Mouse (Mus musculus) heart, embryonic 10.5 days (tissue): Measurements from ENCODE around the gene Cntd1. TPM values are rescaled to one million over a fixed set of nuclear protein-coding genes. Genes with fewer than 3 reads are reported as not detected.
"Not testable (repeated sequence)": the region's sequence is repeated elsewhere in the genome, so short reads cannot be mapped to it uniquely, and the experiment has no call there.

ENCODE experiments used
- DNase-seq: peaks from one replicate; pipeline ENCODE4 v3.0.0-alpha.2; 2017; ENCODE audit warnings: low spot score
- H3K27ac ChIP-seq: fragments of 300-500 bp; sonication (generic); 2 replicates; pipeline ENCODE4 v1.5.1; 2016; ENCODE audit warnings: mild to moderate bottlenecking
- H3K27me3 ChIP-seq: fragments of 300-500 bp; sonication (generic); 2 replicates; pipeline ENCODE4 v1.6.1; 2016; ENCODE audit warnings: mild to moderate bottlenecking; ENCODE audit not compliant: poor library complexity, insufficient read depth, severe bottlenecking
- H3K36me3 ChIP-seq: fragments of 300-500 bp; sonication (generic); 2 replicates; pipeline ENCODE4 v1.6.1; 2016; ENCODE audit warnings: mild to moderate bottlenecking, moderate library complexity
- H3K4me1 ChIP-seq: fragments of 300-500 bp; sonication (generic); 2 replicates; pipeline ENCODE4 v1.6.1; 2016; ENCODE audit warnings: mild to moderate bottlenecking
- H3K4me3 ChIP-seq: fragments of 300-500 bp; sonication (generic); 2 replicates; pipeline ENCODE4 v1.5.1; 2016; ENCODE audit warnings: mild to moderate bottlenecking, moderate library complexity
- H3K9me3 ChIP-seq: fragments of 300-500 bp; sonication (generic); 2 replicates; pipeline ENCODE4 v1.6.1; 2016; ENCODE audit warnings: mild to moderate bottlenecking, moderate library complexity
- WGBS: fragments of 180-500 bp; shearing (Covaris S2); methylation state at CpG from one replicate; pipeline ENCODE4 v1.1.7; 2016; 5-methylcytosine and 5-hydroxymethylcytosine counted together
- polyA plus RNA-seq: library from polyadenylated mRNA; unstranded; fragments of >200 nt; fragmentation: Nextera tagmentation; extraction: Ambion mirVana; gene quantifications from 2 replicates; pipeline ENCODE4 v1.2.1, GENCODE M21; 2016

Gene Cntd1
- polyA plus RNA-seq, 1 experiment from 2014 or later: 0.79 TPM

GRCm38 (mm10) chr11:101330371-101330924 lies 51.6 kb downstream of the Cntd1 start, which contains the start of gene Aoc3:
Aoc3 (plus strand) TSS chr11:101330605.
- no peak for DNase-seq
- Histone ChIP-seq H3K27ac (no peak within 1 kb of the TSS), H3K4me1 (peaks cover 18% of the 10 kb centered on the region), H3K36me3 (peaks cover 12% of the 10 kb centered on the region), H3K27me3 (no peaks in the 10 kb centered on the region), H3K4me3 (0 out of 2 replicates have a peak within 1 kb of the TSS, but pooled peaks have one; percentile 8), H3K9me3 (no peaks in the 10 kb centered on the region)
- WGBS: 55% methylated on average over 7 of the region's 7 CpGs

DNA sequence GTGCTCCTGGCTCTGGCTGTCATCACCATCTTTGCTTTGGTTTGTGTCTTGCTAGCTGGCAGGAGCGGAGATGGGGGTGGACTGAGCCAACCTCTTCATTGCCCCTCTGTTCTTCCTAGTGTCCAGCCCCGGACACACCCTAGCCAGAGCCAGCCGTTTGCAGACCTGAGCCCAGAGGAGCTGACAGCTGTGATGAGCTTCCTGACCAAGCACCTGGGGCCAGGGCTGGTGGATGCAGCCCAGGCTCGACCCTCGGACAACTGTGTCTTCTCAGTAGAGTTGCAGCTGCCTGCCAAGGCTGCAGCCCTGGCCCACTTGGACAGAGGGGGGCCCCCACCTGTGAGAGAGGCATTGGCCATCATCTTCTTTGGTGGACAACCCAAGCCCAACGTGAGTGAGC lies 52.1 kb downstream of the Cntd1 start:
- H3K4me3 ChIP-seq: 0 out of 2 replicates have a peak overlapping the region, but pooled peaks have one; percentile 8
- not testable (repeated sequence) for DNase-seq, H3K27me3 ChIP-seq, H3K36me3 ChIP-seq, H3K27ac ChIP-seq, H3K9me3 ChIP-seq
- peaks cover 18% of the 10 kb centered on the region for H3K4me1 ChIP-seq
- 71% methylated on average over 6 of the region's 6 CpGs for WGBS

DNA sequence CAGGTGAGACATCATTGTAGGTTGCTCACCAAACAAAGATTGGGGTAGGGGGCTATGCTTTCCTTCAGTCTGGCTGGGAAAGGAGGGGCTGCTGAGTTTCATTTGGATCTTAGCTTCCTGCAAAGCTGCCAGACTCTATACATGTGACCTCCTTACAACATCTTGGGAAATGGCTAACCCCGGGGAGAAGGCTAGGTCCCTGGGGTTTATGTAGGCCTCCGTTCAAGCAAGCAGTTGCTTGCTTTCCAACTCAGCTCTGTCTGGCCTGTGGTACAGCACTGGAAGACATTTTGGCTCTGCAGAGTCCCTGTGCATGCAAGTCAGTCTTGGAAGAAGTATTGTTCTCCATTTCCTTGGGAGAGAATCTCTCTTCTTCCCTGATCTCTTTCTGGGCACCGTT lies 53.7 kb downstream of the Cntd1 start:
- 82% methylated on average over 3 of the region's 3 CpGs for WGBS
- no peak for DNase-seq
- H3K27me3 ChIP-seq: no peaks in the 10 kb centered on the region
- peaks cover 22% of the 10 kb centered on the region for H3K4me1 ChIP-seq
- no peak overlapping the region for H3K27ac ChIP-seq
- no peak overlapping the region for H3K4me3 ChIP-seq
- no peaks in the 10 kb centered on the region for H3K9me3 ChIP-seq
- no peaks in the 10 kb centered on the region for H3K36me3 ChIP-seq

GRCm38 (mm10) chr11:101334023-101334422 lies 55.2 kb downstream of the Cntd1 start:
- Histone ChIP-seq H3K27me3 (no peaks in the 10 kb centered on the region), H3K36me3 (no peaks in the 10 kb centered on the region), H3K27ac (no peak overlapping the region), H3K4me3 (no peak overlapping the region), H3K9me3 (no peaks in the 10 kb centered on the region), H3K4me1 (peaks cover 29% of the 10 kb centered on the region)
- WGBS: 41% methylated on average over 10 of the region's 10 CpGs
- no peak for DNase-seq

DNA sequence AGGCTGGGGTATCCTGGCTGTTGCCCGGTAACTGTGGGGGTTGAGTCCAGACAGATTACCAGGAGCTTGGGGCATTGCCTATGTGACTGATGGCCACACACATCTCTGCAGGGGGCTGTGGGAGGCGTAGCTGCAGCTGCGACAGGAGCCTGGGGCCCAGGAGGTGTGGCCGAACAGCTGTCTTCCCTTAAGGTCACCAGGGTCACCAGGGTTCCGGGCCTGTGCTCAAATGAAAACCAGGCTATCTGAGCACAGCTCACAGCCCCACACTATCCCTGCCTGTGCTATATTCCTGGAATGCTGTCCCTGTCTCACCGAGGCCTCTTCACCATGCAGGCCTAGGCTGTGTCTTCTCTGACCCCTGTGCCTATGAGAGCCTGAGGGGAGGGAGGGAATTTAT lies 55.7 kb downstream of the Cntd1 start:
- no peak for DNase-seq
- Histone ChIP-seq H3K4me1 (peaks cover 29% of the 10 kb centered on the region), H3K4me3 (no peak overlapping the region), H3K27ac (0 out of 2 replicates have a peak overlapping the region, but pooled peaks have one; percentile 1), H3K27me3 (no peaks in the 10 kb centered on the region), H3K9me3 (no peaks in the 10 kb centered on the region), H3K36me3 (no peaks in the 10 kb centered on the region)
- WGBS: 10% methylated on average over 6 of the region's 6 CpGs

GRCm38 (mm10) chr11:101335685-101336084 lies 56.9 kb downstream of the Cntd1 start:
- Histone ChIP-seq H3K9me3 (no peaks in the 10 kb centered on the region), H3K27me3 (no peaks in the 10 kb centered on the region), H3K4me3 (no peak overlapping the region), H3K36me3 (no peaks in the 10 kb centered on the region), H3K4me1 (peaks cover 26% of the 10 kb centered on the region), H3K27ac (no peak overlapping the region)
- WGBS: 79% methylated on average over 9 of the region's 9 CpGs
- no peak for DNase-seq

- H3K27me3 ChIP-seq: no peaks in the 10 kb centered on the region
- peak overlapping the region; percentile 75 for H3K27ac ChIP-seq
- WGBS: 1% methylated on average over 8 of the region's 9 CpGs
- no peaks in the 10 kb centered on the region for H3K36me3 ChIP-seq
- H3K9me3 ChIP-seq: no peaks in the 10 kb centered on the region
- peaks cover 23% of the 10 kb centered on the region for H3K4me1 ChIP-seq
- peak overlapping the region; percentile 46 for H3K4me3 ChIP-seq
- DNase-seq: peak; percentile 84
Observed at GRCm38 (mm10) chr11:101338123-101338760, 59.4 kb downstream of the Cntd1 start.

Other genes with a start within 250 kb of the Cntd1 start
- 13.9 and 15.8 TPM in 2 replicates for gene Naglu, start 209.0 kb upstream of the Cntd1 start, polyA plus RNA-seq
- gene Hsd17b1, start 200.6 kb upstream of the Cntd1 start, polyA plus RNA-seq: 0.21 TPM in 1 of 2 replicates, not detected in the other
- 36.5 and 37.0 TPM in 2 replicates for gene Coasy, start 196.4 kb upstream of the Cntd1 start, polyA plus RNA-seq
- 42.6 and 52.0 TPM in 2 replicates for gene Mlx, start 191.7 kb upstream of the Cntd1 start, polyA plus RNA-seq
- 29.6 and 40.8 TPM in 2 replicates for gene Psmc3ip, start 183.6 kb upstream of the Cntd1 start, polyA plus RNA-seq
- 12.6 and 13.0 TPM in 2 replicates for gene Retreg3, start 159.1 kb upstream of the Cntd1 start, polyA plus RNA-seq
- 103 and 110 TPM in 2 replicates for gene Tubg1, start 159.1 kb upstream of the Cntd1 start, polyA plus RNA-seq
- gene Tubg2, start 123.1 kb upstream of the Cntd1 start, polyA plus RNA-seq: 3.0 and 4.2 TPM in 2 replicates
- gene Cntnap1, start 108.5 kb upstream of the Cntd1 start, polyA plus RNA-seq: 0.39 and 0.44 TPM in 2 replicates
- gene Plekhh3, start 107.7 kb upstream of the Cntd1 start, polyA plus RNA-seq: 5.6 and 6.4 TPM in 2 replicates
- 0.16 and 0.19 TPM in 2 replicates for gene Ccr10, start 103.6 kb upstream of the Cntd1 start, polyA plus RNA-seq
- gene Ezh1, start 52.5 kb upstream of the Cntd1 start, polyA plus RNA-seq: 12.9 and 13.3 TPM in 2 replicates
- 166 and 202 TPM in 2 replicates for gene Ramp2, start 33.0 kb upstream of the Cntd1 start, polyA plus RNA-seq
- gene Vps25, start 25.3 kb upstream of the Cntd1 start, polyA plus RNA-seq: 130 and 137 TPM in 2 replicates
- gene Wnk4, start 18.4 kb upstream of the Cntd1 start, polyA plus RNA-seq: 13.9 and 14.8 TPM in 2 replicates
- 189 and 198 TPM in 2 replicates for gene Coa3, start 102 bp downstream of the Cntd1 start, polyA plus RNA-seq
- gene Becn1, start 23.3 kb downstream of the Cntd1 start, polyA plus RNA-seq: 148 and 165 TPM in 2 replicates
- gene Psme3, start 37.2 kb downstream of the Cntd1 start, polyA plus RNA-seq: 151 and 177 TPM in 2 replicates
- gene Aoc2, start 46.1 kb downstream of the Cntd1 start, polyA plus RNA-seq: 1.3 and 1.4 TPM in 2 replicates
- gene Aoc3, start 51.6 kb downstream of the Cntd1 start, polyA plus RNA-seq: 0.06 and 0.14 TPM in 2 replicates
- gene G6pc, start 88.5 kb downstream of the Cntd1 start, polyA plus RNA-seq: not detected in 2 replicates
- gene Aarsd1, start 138.6 kb downstream of the Cntd1 start, polyA plus RNA-seq: 60.4 and 66.6 TPM in 2 replicates
- 18.5 and 26.1 TPM in 2 replicates for gene Gm27029, start 145.8 kb downstream of the Cntd1 start, polyA plus RNA-seq
- gene Rundc1, start 146.1 kb downstream of the Cntd1 start, polyA plus RNA-seq: 16.1 and 18.3 TPM in 2 replicates
- 57.6 and 95.1 TPM in 2 replicates for gene Ptges3l, start 146.3 kb downstream of the Cntd1 start, polyA plus RNA-seq
- gene Rpl27, start 163.3 kb downstream of the Cntd1 start, polyA plus RNA-seq: 311 and 360 TPM in 2 replicates
- 9.4 and 9.8 TPM in 2 replicates for gene Ifi35, start 169.4 kb downstream of the Cntd1 start, polyA plus RNA-seq
- gene Rnd2, start 186.0 kb downstream of the Cntd1 start, polyA plus RNA-seq: 34.2 and 42.7 TPM in 2 replicates
- gene Vat1, start 187.2 kb downstream of the Cntd1 start, polyA plus RNA-seq: 33.1 and 41.1 TPM in 2 replicates